Mouse (Mus musculus) limb, embryonic 14.5 days (tissue): ENCODE measurements around the gene Mettl7a1. TPM values are rescaled to one million over a fixed set of nuclear protein-coding genes. Genes with fewer than 3 reads are reported as not detected.
"Not testable (repeated sequence)": the region's sequence is repeated elsewhere in the genome, so short reads cannot be mapped to it uniquely, and the experiment has no call there.

ENCODE experiments used
- ATAC-seq: fragments of 200-750 bp; cut with Nextera tagmentation; 2 replicates; pipeline ENCODE4 v1.8.0; 2017; ENCODE audit warnings: low read depth, moderate number of reproducible peaks, moderate TSS enrichment; ENCODE audit not compliant: low FRiP score
- DNase-seq: peaks from one replicate; pipeline ENCODE4 v3.0.0-alpha.2; 2015; ENCODE audit warnings: low spot score
- H3K27ac ChIP-seq: fragments of 300-500 bp; sonication (generic); replicated peaks from 2 replicates; pipeline ENCODE4 v1.5.1; 2014; ENCODE audit warnings: low read depth, mild to moderate bottlenecking, low read length, moderate library complexity, mixed read lengths
- H3K27me3 ChIP-seq: fragments of 300-500 bp; sonication (generic); 2 replicates; pipeline ENCODE4 v1.6.1; 2014; ENCODE audit warnings: low read length, mixed read lengths; ENCODE audit not compliant: control insufficient read depth, insufficient read depth
- H3K36me3 ChIP-seq: fragments of 300-500 bp; sonication (generic); 2 replicates; pipeline ENCODE4 v1.6.1; 2014; ENCODE audit warnings: mild to moderate bottlenecking, low read length, moderate library complexity, mixed read lengths; ENCODE audit not compliant: control insufficient read depth, insufficient read depth
- H3K4me1 ChIP-seq: fragments of 300-500 bp; sonication (generic); 2 replicates; pipeline ENCODE4 v1.6.1; 2014; ENCODE audit warnings: antibody characterized with exemption, low read length, mixed read lengths; ENCODE audit not compliant: control insufficient read depth, insufficient read depth
- H3K4me2 ChIP-seq: fragments of 300-500 bp; sonication (generic); replicated peaks from 2 replicates; pipeline ENCODE4 v1.6.1; 2014; ENCODE audit warnings: low read depth, mild to moderate bottlenecking, low read length, moderate library complexity; ENCODE audit not compliant: severe bottlenecking
- H3K4me3 ChIP-seq: fragments of 300-500 bp; sonication (generic); replicated peaks from 2 replicates; pipeline ENCODE4 v1.5.1; 2014; ENCODE audit warnings: low read length
- H3K9ac ChIP-seq: fragments of 300-500 bp; sonication (generic); 2 replicates; pipeline ENCODE4 v1.6.1; 2014; ENCODE audit warnings: mild to moderate bottlenecking, low read depth, low read length, moderate library complexity; ENCODE audit not compliant: severe bottlenecking
- H3K9me3 ChIP-seq: fragments of 300-500 bp; sonication (generic); 2 replicates; pipeline ENCODE4 v1.6.1; 2016; ENCODE audit warnings: low read length; ENCODE audit not compliant: control insufficient read depth
- POLR2A ChIP-seq: fragments of 200-500 bp; IDR thresholded peaks from 2 replicates; pipeline ENCODE4 v1.8.0; 2012; ENCODE audit warnings: inconsistent platforms, mild to moderate bottlenecking, moderate library complexity, borderline replicate concordance; ENCODE audit not compliant: insufficient read depth, insufficient read length; ENCODE audit errors: extremely low read depth
- WGBS: fragments of 180-500 bp; shearing (Covaris S2); extraction: QIAGEN DNeasy Blood & Tissue Kit; methylation state at CpG from one replicate; pipeline ENCODE4 v1.1.7; 2014; 5-methylcytosine and 5-hydroxymethylcytosine counted together
- polyA plus RNA-seq, 2 experiments: library from polyadenylated mRNA; depleted of rRNA in 1 of 2; stranded (reverse) in 1 of 2; unstranded in 1 of 2; fragments of >200 nt; fragmentation: Nextera tagmentation in 1 of 2; extraction: Ambion mirVana in 1 of 2; gene quantifications; 2 replicates each; pipeline versions ENCODE4 v1.2.1 to v1.2.3; 2012 to 2014

The Mettl7a1 gene
- polyA plus RNA-seq, 2 experiments: 3.0 to 14.9 TPM

- DNase-seq (no peak), ATAC-seq (no peak)
- Histone ChIP-seq H3K36me3 (no peaks in the 10 kb centered on the region), H3K4me2 (no peak overlapping the region), H3K4me3 (no peak overlapping the region), H3K4me1 (no peaks in the 10 kb centered on the region), H3K27ac (no peak overlapping the region), H3K9me3 (no peaks in the 10 kb centered on the region), H3K9ac (no peak overlapping the region), H3K27me3 (no peaks in the 10 kb centered on the region)
- WGBS: 39% methylated on average over 7 of the region's 7 CpGs
- TF ChIP-seq POLR2A: no peak
Observed at GRCm38 (mm10) chr15:100330739-100331138, 26.8 kb downstream of the Mettl7a1 start.

GRCm38 (mm10) chr15:100332077-100332961, 28.4 kb downstream of the Mettl7a1 start:
- H3K36me3 ChIP-seq, H3K4me3 ChIP-seq, H3K27me3 ChIP-seq, DNase-seq, H3K9ac ChIP-seq, H3K4me1 ChIP-seq, H3K27ac ChIP-seq, H3K9me3 ChIP-seq, H3K4me2 ChIP-seq, ATAC-seq: not testable (repeated sequence)
- 48% methylated on average over 2 of the region's 10 CpGs for WGBS

- Histone ChIP-seq H3K4me1 (no peaks in the 10 kb centered on the region), H3K36me3 (no peaks in the 10 kb centered on the region), H3K4me3 (no peak within 1 kb of the TSS), H3K27ac (no peak within 1 kb of the TSS), H3K4me2 (no peak within 1 kb of the TSS), H3K9ac (no peak within 1 kb of the TSS), H3K27me3 (no peaks in the 10 kb centered on the region), H3K9me3 (no peaks in the 10 kb centered on the region)
- no peak for DNase-seq
- no peak for ATAC-seq
- no peak for TF ChIP-seq POLR2A
- WGBS: 40% methylated on average over 10 of the region's 10 CpGs
Observed at GRCm38 (mm10) chr15:100334629-100335028, 30.7 kb downstream of the Mettl7a1 start, which contains the start of gene Mettl7a3. Gene Mettl7a3 (plus strand): TSS chr15:100334929.

- not testable (repeated sequence) for H3K36me3 ChIP-seq, H3K4me2 ChIP-seq, H3K4me3 ChIP-seq, ATAC-seq, H3K4me1 ChIP-seq, H3K9ac ChIP-seq, H3K27ac ChIP-seq, DNase-seq, H3K9me3 ChIP-seq, H3K27me3 ChIP-seq
Observed at GRCm38 (mm10) chr15:100337328-100337727, 33.4 kb downstream of the Mettl7a1 start.

GRCm38 (mm10) chr15:100337847-100338246, 33.9 kb downstream of the Mettl7a1 start:
- DNase-seq, H3K4me2 ChIP-seq: not testable (repeated sequence)
- WGBS: 32% methylated on average over 7 of the region's 10 CpGs

GRCm38 (mm10) chr15:100341314-100341980, 37.5 kb downstream of the Mettl7a1 start:
- DNase-seq, H3K9ac ChIP-seq, H3K36me3 ChIP-seq, H3K4me2 ChIP-seq, H3K27ac ChIP-seq, H3K27me3 ChIP-seq, ATAC-seq, H3K4me3 ChIP-seq, H3K9me3 ChIP-seq, H3K4me1 ChIP-seq: not testable (repeated sequence)
- WGBS: 49% methylated on average over 4 of the region's 5 CpGs

More at GRCm38 (mm10) chr15:100337847-100338246, 33.9 kb downstream of the Mettl7a1 start:
- not testable (repeated sequence) for H3K9ac ChIP-seq, H3K36me3 ChIP-seq, H3K4me1 ChIP-seq, H3K9me3 ChIP-seq, H3K4me3 ChIP-seq, H3K27ac ChIP-seq, ATAC-seq, H3K27me3 ChIP-seq
